Comparison of ENCODE assay signal across 10 mouse cellular contexts in the genomic region with DNA sequence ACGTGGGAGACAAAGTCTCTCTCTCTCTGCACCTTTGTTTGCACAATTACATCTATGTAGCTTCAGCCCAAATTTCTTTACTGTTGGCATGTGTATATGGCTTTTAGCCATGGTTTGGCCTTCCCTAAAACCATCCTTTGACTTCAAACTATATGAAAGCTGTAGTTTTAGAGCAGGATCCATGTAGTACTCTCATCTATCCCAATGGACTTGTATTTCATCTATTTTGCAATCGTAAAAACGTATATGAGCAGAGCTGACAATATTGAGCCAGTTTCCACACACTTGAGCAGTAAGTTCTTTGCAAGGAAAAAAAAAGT. TPM values are rescaled to one million over a fixed set of nuclear protein-coding genes. Genes with fewer than 3 reads are reported as not detected.
DNase-seq lines count a peak whose midpoint lies in the region; ATAC-seq and TF ChIP-seq lines count a peak whose summit lies in the region.
"Had no signal": no experiment of that assay in that cellular context is flagged by ENCODE, and none has a peak within 500 bp of the region (broad histone marks: within the 10 kb centered on the region; RNA-seq: fewer than 3 reads in every experiment).

No protein-coding gene starts in this region.

- peaks cover 7% of the 10 kb centered on the region; the same call in 1 of the 2 replicates for H3K4me1 ChIP-seq in heart, embryonic 12.5 days (replicated peaks)
- H3K4me1 ChIP-seq in ES-Bruce4 (ENCODE audit: control insufficient read depth, insufficient read depth, low read length): no peaks in the 10 kb centered on the region
- H3K4me1 ChIP-seq in forebrain, embryonic 15.5 days: peaks cover 11% of the 10 kb centered on the region
- H3K4me1 ChIP-seq in liver, embryonic 15.5 days (replicated peaks): peaks cover 11% of the 10 kb centered on the region; the same call in 1 of the 2 replicates

- peak overlapping the region; percentile 70 for H3K4me3 ChIP-seq in heart, embryonic 12.5 days
- H3K4me3 ChIP-seq in ES-Bruce4 (ENCODE audit: low read depth, low read length): peak overlapping the region; percentile 72
- H3K4me3 ChIP-seq in forebrain, embryonic 15.5 days: peak overlapping the region; percentile 49
- peak overlapping the region; percentile 53 for H3K4me3 ChIP-seq in liver, embryonic 15.5 days (replicated peaks)

- H3K9me3 ChIP-seq in heart, embryonic 12.5 days (replicated peaks): 0 out of 2 replicates have a peak, but pooled peaks cover 2% of the 10 kb centered on the region
- H3K9me3 ChIP-seq in ES-Bruce4 (replicated peaks; ENCODE audit: control insufficient read depth, insufficient read depth, low read length, poor library complexity, severe bottlenecking): no peaks in the 10 kb centered on the region
- no peaks in the 10 kb centered on the region for H3K9me3 ChIP-seq in forebrain, embryonic 15.5 days
- H3K9me3 ChIP-seq in liver, embryonic 15.5 days (replicated peaks): no peaks in the 10 kb centered on the region

- WGBS in heart, embryonic 12.5 days: 57% methylated on average over 3 of the region's 3 CpGs
- WGBS in forebrain, embryonic 15.5 days: 60% methylated on average over 3 of the region's 3 CpGs
- 49% methylated on average over 3 of the region's 3 CpGs for WGBS in liver, embryonic 15.5 days (ENCODE audit: insufficient replicate concordance)

- intact Hi-C loops in heart, postnatal 10 days (cut with DNase I): no loop called here

- H3K9ac ChIP-seq in heart, embryonic 12.5 days: 0 out of 2 replicates have a peak overlapping the region, but pooled peaks have one; percentile 48
- no peak overlapping the region for H3K9ac ChIP-seq in ES-Bruce4 (ENCODE audit: low read depth, poor library complexity, severe bottlenecking)
- peak overlapping the region; percentile 60 for H3K9ac ChIP-seq in forebrain, embryonic 15.5 days (replicated peaks)
- H3K9ac ChIP-seq in liver, embryonic 15.5 days: no peak overlapping the region

- TF ChIP-seq EP300 in ES-Bruce4 (IDR thresholded peaks at IDR 0.05; ENCODE audit: insufficient read depth, low read depth, low read length): no peak

- DNase-seq in heart, postnatal 10 days: no peak
- no peak for DNase-seq in cerebellum, postnatal 25 days
- no peak for DNase-seq in retina, postnatal 1 day

- TF ChIP-seq POLR2A in ES-Bruce4 (IDR thresholded peaks at IDR 0.05; ENCODE audit: insufficient read depth, low read length): no peak

- H3K36me3 ChIP-seq in heart, embryonic 12.5 days: peaks cover 16% of the 10 kb centered on the region
- H3K36me3 ChIP-seq in ES-Bruce4 (ENCODE audit: control insufficient read depth, insufficient read depth, low read length, poor library complexity, severe bottlenecking): no peaks in the 10 kb centered on the region
- H3K36me3 ChIP-seq in forebrain, embryonic 15.5 days: peaks cover 20% of the 10 kb centered on the region
- H3K36me3 ChIP-seq in liver, embryonic 15.5 days (replicated peaks): no peaks in the 10 kb centered on the region

- H3K27ac ChIP-seq in heart, embryonic 12.5 days (ENCODE audit: poor library complexity, severe bottlenecking): no peak overlapping the region
- no peak overlapping the region for H3K27ac ChIP-seq in ES-Bruce4 (ENCODE audit: insufficient read depth, low read length)
- H3K27ac ChIP-seq in forebrain, embryonic 15.5 days (replicated peaks): peak overlapping the region; percentile 68
- H3K27ac ChIP-seq in liver, embryonic 15.5 days (replicated peaks): no peak overlapping the region

- TF ChIP-seq CTCF in ES-Bruce4 (IDR thresholded peaks at IDR 0.05; ENCODE audit: low read depth, low read length): no peak

- no peaks in the 10 kb centered on the region for H3K27me3 ChIP-seq in heart, embryonic 12.5 days (replicated peaks)
- H3K27me3 ChIP-seq in ES-Bruce4 (ENCODE audit: control insufficient read depth, insufficient read depth, low read length, poor library complexity, severe bottlenecking): no peaks in the 10 kb centered on the region; the same call in 1 of the 2 replicates
- no peaks in the 10 kb centered on the region for H3K27me3 ChIP-seq in forebrain, embryonic 15.5 days
- no peaks in the 10 kb centered on the region for H3K27me3 ChIP-seq in liver, embryonic 15.5 days

- ATAC-seq in heart, embryonic 12.5 days (ENCODE audit: insufficient number of reproducible peaks, low FRiP score): no peak
- ATAC-seq in forebrain, embryonic 15.5 days (replicated peaks): no peak
- no peak for ATAC-seq in liver, embryonic 15.5 days (ENCODE audit: insufficient read depth)
- no peak for ATAC-seq in megakaryocyte progenitor cell, adult 5-6 weeks (replicated peaks; ENCODE audit: poor library complexity)

- peak overlapping the region; percentile 86 for H3K4me2 ChIP-seq in heart, embryonic 12.5 days
- peak overlapping the region; percentile 65 for H3K4me2 ChIP-seq in forebrain, embryonic 15.5 days (replicated peaks)
- H3K4me2 ChIP-seq in liver, embryonic 15.5 days: peak overlapping the region; percentile 74

RNA-seq across cellular contexts. Expression of a gene that starts 0.3 kb away (rescaled TPM):
- polyA plus RNA-seq in heart, embryonic 12.5 days (2016; fragmentation: Nextera tagmentation; extraction: Ambion mirVana): 10.6 and 11.0 TPM in 2 replicates
- total RNA-seq in heart, postnatal 10 days (2021): 1 to 10 TPM; 1.5 to 2.1 TPM
- polyA plus RNA-seq in ES-Bruce4 (2011; ENCODE audit: insufficient read depth, insufficient read length, low read depth, missing spikeins): 2.9 and 3.6 TPM in 2 replicates
- 40.1 and 41.8 TPM in 2 replicates for polyA plus RNA-seq in forebrain, embryonic 15.5 days (2015; fragmentation: Nextera tagmentation; extraction: Ambion mirVana)
- 0.63 and 1.0 TPM in 2 replicates for polyA plus RNA-seq in liver, embryonic 15.5 days (2015; fragmentation: Nextera tagmentation; extraction: Ambion mirVana)
- total RNA-seq in megakaryocyte progenitor cell, adult 5-6 weeks (2015): 6.2 and 7.2 TPM in 2 replicates
- 5.6 and 7.1 TPM in 2 replicates for total RNA-seq in megakaryocyte progenitor cell, adult 5-6 weeks (2017)

RNA-seq across cellular contexts. Expression of a gene that starts 30.5 kb away (rescaled TPM):
- 5.4 and 6.0 TPM in 2 replicates for polyA plus RNA-seq in heart, embryonic 12.5 days (2016; fragmentation: Nextera tagmentation; extraction: Ambion mirVana)
- 1 to 10 TPM; 8.2 to 9.4 TPM for total RNA-seq in heart, postnatal 10 days (2021)
- 0.61 and 0.73 TPM in 2 replicates for polyA plus RNA-seq in ES-Bruce4 (2011; ENCODE audit: insufficient read depth, insufficient read length, low read depth, missing spikeins)
- polyA plus RNA-seq in forebrain, embryonic 15.5 days (2015; fragmentation: Nextera tagmentation; extraction: Ambion mirVana): 3.9 TPM in 2 replicates
- 0.48 and 0.79 TPM in 2 replicates for polyA plus RNA-seq in liver, embryonic 15.5 days (2015; fragmentation: Nextera tagmentation; extraction: Ambion mirVana)
- total RNA-seq in megakaryocyte progenitor cell, adult 5-6 weeks (2015): 13.1 and 18.1 TPM in 2 replicates
- 19.0 and 19.1 TPM in 2 replicates for total RNA-seq in megakaryocyte progenitor cell, adult 5-6 weeks (2017)

RNA-seq across cellular contexts. Expression of a gene that starts 36.7 kb away (rescaled TPM):
- not detected in 2 replicates for polyA plus RNA-seq in heart, embryonic 12.5 days (2016; fragmentation: Nextera tagmentation; extraction: Ambion mirVana)
- not detected for total RNA-seq in heart, postnatal 10 days (2021)
- polyA plus RNA-seq in ES-Bruce4 (2011; ENCODE audit: insufficient read depth, insufficient read length, low read depth, missing spikeins): not detected in 2 replicates
- polyA plus RNA-seq in forebrain, embryonic 15.5 days (2015; fragmentation: Nextera tagmentation; extraction: Ambion mirVana): not detected in 2 replicates
- not detected in 2 replicates for polyA plus RNA-seq in liver, embryonic 15.5 days (2015; fragmentation: Nextera tagmentation; extraction: Ambion mirVana)
- total RNA-seq in megakaryocyte progenitor cell, adult 5-6 weeks (2015): not detected in 2 replicates
- not detected in 2 replicates for total RNA-seq in megakaryocyte progenitor cell, adult 5-6 weeks (2017)
- total RNA-seq: layer of hippocampus, postnatal 25 days had no signal
- polyA plus RNA-seq: brain, embryonic 14.5 days had no signal

RNA-seq across cellular contexts. Expression of a gene that starts 57.3 kb away (rescaled TPM):
- polyA plus RNA-seq in heart, embryonic 12.5 days (2016; fragmentation: Nextera tagmentation; extraction: Ambion mirVana): 0.17 and 0.23 TPM in 2 replicates
- total RNA-seq in heart, postnatal 10 days (2021): under 1 TPM; 0.26 to 0.27 TPM
- polyA plus RNA-seq in ES-Bruce4 (2011; ENCODE audit: insufficient read depth, insufficient read length, low read depth, missing spikeins): 1.3 TPM in 1 of 2 replicates, not detected in the other
- polyA plus RNA-seq in forebrain, embryonic 15.5 days (2015; fragmentation: Nextera tagmentation; extraction: Ambion mirVana): 0.28 and 0.52 TPM in 2 replicates
- polyA plus RNA-seq in liver, embryonic 15.5 days (2015; fragmentation: Nextera tagmentation; extraction: Ambion mirVana): 0.07 and 0.28 TPM in 2 replicates
- total RNA-seq in megakaryocyte progenitor cell, adult 5-6 weeks (2015): 2.2 and 2.3 TPM in 2 replicates
- total RNA-seq in megakaryocyte progenitor cell, adult 5-6 weeks (2017): 1.2 and 4.1 TPM in 2 replicates

RNA-seq across cellular contexts. Expression of a gene that starts 57.9 kb away (rescaled TPM):
- polyA plus RNA-seq in heart, embryonic 12.5 days (2016; fragmentation: Nextera tagmentation; extraction: Ambion mirVana): 6.3 and 6.4 TPM in 2 replicates
- 1 to 10 TPM; 3.4 to 4.6 TPM for total RNA-seq in heart, postnatal 10 days (2021)
- polyA plus RNA-seq in ES-Bruce4 (2011; ENCODE audit: insufficient read depth, insufficient read length, low read depth, missing spikeins): 2.7 and 2.9 TPM in 2 replicates
- 25.5 and 26.0 TPM in 2 replicates for polyA plus RNA-seq in forebrain, embryonic 15.5 days (2015; fragmentation: Nextera tagmentation; extraction: Ambion mirVana)
- 0.31 and 0.50 TPM in 2 replicates for polyA plus RNA-seq in liver, embryonic 15.5 days (2015; fragmentation: Nextera tagmentation; extraction: Ambion mirVana)
- 1.3 and 1.9 TPM in 2 replicates for total RNA-seq in megakaryocyte progenitor cell, adult 5-6 weeks (2015)
- 0.50 and 1.2 TPM in 2 replicates for total RNA-seq in megakaryocyte progenitor cell, adult 5-6 weeks (2017)

Comparison
In these comparisons a context has a peak if more than half of its experiments do, and no peak if none do; other contexts are left out.
1. H3K9ac ChIP-seq: peak in heart, embryonic 12.5 days (single experiment) and forebrain, embryonic 15.5 days (single experiment); none in ES-Bruce4 (single experiment) and liver, embryonic 15.5 days (single experiment).
2. Peak in every context shown above with its lines, with median percentiles within 50 percentile points of each other: H3K4me2 ChIP-seq and H3K4me3 ChIP-seq.